Mouse (Mus musculus): ENCODE data around the gene Rbm19. TPM values are rescaled to one million over a fixed set of nuclear protein-coding genes. Genes with fewer than 3 reads are reported as not detected.

Rbm19 gene
- polyA plus RNA-seq, 1 experiment, result 15.3 TPM

DNA sequence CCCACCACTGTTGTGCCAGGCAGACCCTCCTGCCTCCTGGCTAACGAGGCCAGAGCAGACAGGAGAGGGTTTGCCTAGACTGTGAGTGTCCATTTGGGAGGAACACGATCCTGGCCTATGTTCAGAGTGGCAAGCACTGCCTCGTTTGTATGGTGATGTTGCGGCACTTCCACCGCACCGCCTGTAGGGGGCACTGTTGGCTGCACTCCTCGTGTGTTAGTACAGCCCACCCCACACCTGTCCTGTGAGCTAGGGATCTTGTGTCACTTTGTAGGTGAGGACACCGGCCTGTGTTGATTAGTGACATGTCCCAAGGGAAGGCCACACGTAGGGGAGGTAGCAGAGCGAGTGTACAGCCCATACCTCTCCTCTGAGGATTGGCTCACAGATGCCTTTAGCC is 11.4 kb downstream of the Rbm19 start:
- H3K4me1 ChIP-seq (ENCODE audit: control insufficient read depth, insufficient read depth, low read length), result 0 out of 2 replicates have a peak, but pooled peaks cover 4% of the 10 kb centered on the region
- WGBS, result 50% methylated on average over 10 of the region's 10 CpGs
- H3K27ac ChIP-seq (ENCODE audit: insufficient read depth, low read length), result no peak overlapping the region
- H3K4me3 ChIP-seq (replicated peaks; ENCODE audit: insufficient read depth, low read depth, low read length), result no peak overlapping the region
- TF ChIP-seq POLR2A (IDR thresholded peaks at IDR 0.05; ENCODE audit: borderline replicate concordance, insufficient read depth, low read length) (no peak), CTCF (IDR thresholded peaks at IDR 0.05; ENCODE audit: borderline replicate concordance, insufficient read depth, low read depth, low read length) (peak; percentile 82)
- no peaks in the 10 kb centered on the region for H3K27me3 ChIP-seq (ENCODE audit: control insufficient read depth, insufficient read depth, low read length)
- DNase-seq, result peak in 1 of 2 experiments; percentile 30

DNA sequence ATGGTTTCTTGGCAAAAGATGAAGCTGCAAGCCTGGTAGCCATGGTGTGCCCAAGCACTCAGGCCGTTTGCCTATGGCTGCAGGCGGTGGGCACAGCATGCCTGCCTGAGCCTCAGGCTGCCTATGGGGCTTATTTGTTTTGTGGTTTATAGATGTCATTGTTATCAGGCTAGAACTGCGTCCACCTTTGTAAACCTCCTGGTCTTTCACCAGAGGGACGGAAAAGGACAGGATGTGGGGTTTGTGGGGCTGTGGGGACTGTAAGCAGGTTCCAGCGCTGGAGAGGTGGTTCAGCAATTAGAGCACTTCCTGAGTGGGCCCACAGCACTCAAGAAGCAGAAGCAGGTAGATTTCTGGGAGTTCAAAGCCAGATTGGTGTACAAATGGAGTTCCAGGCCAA is 12.2 kb downstream of the Rbm19 start:
- no peak for TF ChIP-seq CTCF (IDR thresholded peaks at IDR 0.05; ENCODE audit: borderline replicate concordance, insufficient read depth, low read depth, low read length)
- TF ChIP-seq POLR2A (IDR thresholded peaks at IDR 0.05; ENCODE audit: borderline replicate concordance, insufficient read depth, low read length), result no peak
- Histone ChIP-seq H3K4me1 (ENCODE audit: control insufficient read depth, insufficient read depth, low read length) (0 out of 2 replicates have a peak, but pooled peaks cover 4% of the 10 kb centered on the region), H3K4me3 (replicated peaks; ENCODE audit: insufficient read depth, low read depth, low read length) (no peak overlapping the region), H3K27me3 (ENCODE audit: control insufficient read depth, insufficient read depth, low read length) (no peaks in the 10 kb centered on the region), H3K27ac (ENCODE audit: insufficient read depth, low read length) (no peak overlapping the region)
- DNase-seq, result no peak
- WGBS, result 62% methylated on average over 5 of the region's 5 CpGs

DNA sequence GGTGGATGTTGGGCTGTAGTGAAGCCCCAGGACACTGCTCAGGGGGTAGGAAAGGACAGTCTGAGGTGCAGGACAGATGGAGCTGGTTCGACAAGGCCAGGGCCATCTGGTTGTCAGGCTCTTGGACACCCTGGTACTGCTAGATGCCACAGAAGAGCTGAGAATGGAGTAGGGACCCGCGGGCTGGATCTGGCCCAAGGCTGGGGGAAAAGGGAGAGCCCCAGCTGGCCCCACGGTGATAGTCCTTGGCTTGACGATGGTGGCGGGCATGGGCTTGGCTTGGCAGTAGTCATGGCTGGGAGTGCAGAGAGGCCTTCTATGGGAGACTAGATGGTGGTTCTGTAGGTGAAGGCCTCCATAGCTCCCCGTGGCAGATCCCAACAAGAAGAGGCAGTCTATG is 12.8 kb downstream of the Rbm19 start:
- Histone ChIP-seq H3K4me1 (ENCODE audit: control insufficient read depth, insufficient read depth, low read length) (0 out of 2 replicates have a peak, but pooled peaks cover 4% of the 10 kb centered on the region), H3K27ac (ENCODE audit: insufficient read depth, low read length) (no peak overlapping the region), H3K27me3 (ENCODE audit: control insufficient read depth, insufficient read depth, low read length) (no peaks in the 10 kb centered on the region), H3K4me3 (replicated peaks; ENCODE audit: insufficient read depth, low read depth, low read length) (no peak overlapping the region)
- WGBS, result 29% methylated on average over 7 of the region's 7 CpGs
- no peak for DNase-seq
- TF ChIP-seq POLR2A (IDR thresholded peaks at IDR 0.05; ENCODE audit: borderline replicate concordance, insufficient read depth, low read length) (no peak), CTCF (IDR thresholded peaks at IDR 0.05; ENCODE audit: borderline replicate concordance, insufficient read depth, low read depth, low read length) (no peak)

DNA sequence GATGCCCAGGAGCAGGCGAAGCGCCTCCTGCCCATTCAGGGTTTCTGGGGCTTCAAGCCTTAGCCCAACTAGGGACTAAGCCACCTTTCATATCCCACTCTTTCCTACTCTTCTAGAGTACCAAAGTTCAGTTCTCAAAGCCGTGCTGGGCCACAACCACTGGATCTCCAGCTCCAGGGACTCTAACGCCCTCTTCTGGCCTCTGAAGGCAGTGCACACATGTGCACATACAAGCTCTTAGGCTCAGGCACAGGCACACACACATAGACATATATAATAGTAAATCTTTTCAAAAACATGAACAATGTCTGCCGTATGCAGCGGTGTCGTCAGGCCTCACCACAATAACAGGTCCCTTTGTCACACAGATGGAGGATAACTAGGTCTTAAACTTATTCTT is 13.5 kb downstream of the Rbm19 start:
- Histone ChIP-seq H3K4me1 (ENCODE audit: control insufficient read depth, insufficient read depth, low read length) (0 out of 2 replicates have a peak, but pooled peaks cover 4% of the 10 kb centered on the region), H3K27me3 (ENCODE audit: control insufficient read depth, insufficient read depth, low read length) (no peaks in the 10 kb centered on the region), H3K4me3 (replicated peaks; ENCODE audit: insufficient read depth, low read depth, low read length) (no peak overlapping the region), H3K27ac (ENCODE audit: insufficient read depth, low read length) (no peak overlapping the region)
- no peak for TF ChIP-seq POLR2A (IDR thresholded peaks at IDR 0.05; ENCODE audit: borderline replicate concordance, insufficient read depth, low read length)
- TF ChIP-seq CTCF (IDR thresholded peaks at IDR 0.05; ENCODE audit: borderline replicate concordance, insufficient read depth, low read depth, low read length), result no peak
- 90% methylated on average over 7 of the region's 7 CpGs for WGBS
- DNase-seq, result no peak

DNA sequence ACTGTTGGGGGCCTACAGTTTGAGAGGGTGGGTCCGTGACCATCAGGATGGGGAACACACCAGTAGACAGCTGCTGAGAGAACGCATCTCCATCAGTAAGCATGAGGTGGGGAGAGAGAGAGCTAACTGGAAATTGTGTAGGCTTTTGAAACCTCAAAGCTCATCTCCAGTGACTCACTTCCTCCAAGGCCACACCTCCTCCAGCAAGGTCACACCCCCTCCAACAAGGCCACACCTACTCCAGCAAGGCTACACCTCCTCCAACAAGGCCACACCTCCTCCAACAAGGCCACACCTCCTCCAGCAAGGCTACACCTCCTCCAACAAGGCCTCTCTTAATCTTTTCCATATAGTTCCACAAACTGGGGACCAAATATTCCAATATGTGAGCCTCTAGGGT is 13.9 kb downstream of the Rbm19 start:
- H3K4me1 ChIP-seq (ENCODE audit: control insufficient read depth, insufficient read depth, low read length), result 0 out of 2 replicates have a peak, but pooled peaks cover 4% of the 10 kb centered on the region
- H3K4me3 ChIP-seq (replicated peaks; ENCODE audit: insufficient read depth, low read depth, low read length), result no peak overlapping the region
- no peak for DNase-seq
- TF ChIP-seq CTCF (IDR thresholded peaks at IDR 0.05; ENCODE audit: borderline replicate concordance, insufficient read depth, low read depth, low read length) (no peak), POLR2A (IDR thresholded peaks at IDR 0.05; ENCODE audit: borderline replicate concordance, insufficient read depth, low read length) (no peak)
- 100% methylated on average over 2 of the region's 2 CpGs for WGBS
- H3K27me3 ChIP-seq (ENCODE audit: control insufficient read depth, insufficient read depth, low read length), result no peaks in the 10 kb centered on the region
- H3K27ac ChIP-seq (ENCODE audit: insufficient read depth, low read length), result no peak overlapping the region

DNA sequence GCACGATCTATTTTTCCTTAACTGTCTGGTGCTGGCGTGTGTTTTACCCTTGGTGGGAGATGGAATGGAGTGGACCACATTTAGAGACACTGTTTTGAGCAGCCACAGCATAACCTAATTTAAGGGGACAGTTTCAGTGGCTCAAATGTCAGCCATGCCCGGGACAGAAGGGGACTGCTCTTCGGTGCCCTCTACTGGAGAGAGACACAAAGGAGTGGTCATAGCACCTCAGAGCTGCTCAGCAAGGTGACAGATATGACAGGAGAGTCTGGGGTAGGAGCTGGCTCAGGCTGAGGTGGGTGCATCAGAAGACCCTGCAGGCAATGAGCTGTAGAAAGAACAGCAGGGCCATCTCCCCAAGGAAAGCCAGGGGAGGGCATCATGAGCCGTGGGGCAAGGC is 15.3 kb downstream of the Rbm19 start:
- DNase-seq, result peak in 1 of 2 experiments; percentile 31
- H3K27ac ChIP-seq (ENCODE audit: insufficient read depth, low read length), result no peak overlapping the region

DNA sequence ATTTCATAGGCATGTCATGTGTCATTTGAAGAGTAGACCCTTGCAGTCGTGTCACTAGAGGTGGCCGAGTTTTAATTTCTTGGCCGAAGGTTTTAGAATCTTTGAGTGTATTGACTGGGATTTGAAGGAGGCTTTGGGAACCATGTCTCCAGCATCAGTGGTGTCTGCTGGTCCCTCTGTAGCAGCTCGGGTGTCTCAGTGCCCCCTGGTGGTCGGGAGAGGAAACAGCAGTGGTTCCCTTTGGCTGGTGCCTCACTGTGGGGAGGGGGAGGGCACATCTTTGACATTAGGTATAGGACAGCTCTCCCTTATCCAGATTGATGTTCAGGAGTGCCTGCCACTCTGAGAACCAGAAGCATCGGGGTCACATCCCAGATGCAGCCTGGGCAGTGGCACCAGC is 17.7 kb downstream of the Rbm19 start:
- H3K4me1 ChIP-seq (ENCODE audit: control insufficient read depth, insufficient read depth, low read length), result 0 out of 2 replicates have a peak, but pooled peaks cover 1% of the 10 kb centered on the region
- no peak overlapping the region for H3K27ac ChIP-seq (ENCODE audit: insufficient read depth, low read length)
- TF ChIP-seq CTCF (IDR thresholded peaks at IDR 0.05; ENCODE audit: borderline replicate concordance, insufficient read depth, low read depth, low read length) (peak; percentile 80), POLR2A (IDR thresholded peaks at IDR 0.05; ENCODE audit: borderline replicate concordance, insufficient read depth, low read length) (no peak)
- DNase-seq, result peak; percentile 39 to 49
- WGBS, result 41% methylated on average over 6 of the region's 6 CpGs
- H3K4me3 ChIP-seq (replicated peaks; ENCODE audit: insufficient read depth, low read depth, low read length), result no peak overlapping the region
- no peaks in the 10 kb centered on the region for H3K27me3 ChIP-seq (ENCODE audit: control insufficient read depth, insufficient read depth, low read length)

More for the DNA sequence above, 15.3 kb downstream of the Rbm19 start:
- H3K4me3 ChIP-seq (replicated peaks; ENCODE audit: insufficient read depth, low read depth, low read length), result no peak overlapping the region
- H3K4me1 ChIP-seq (ENCODE audit: control insufficient read depth, insufficient read depth, low read length), result 0 out of 2 replicates have a peak, but pooled peaks cover 4% of the 10 kb centered on the region
- 67% methylated on average over 5 of the region's 5 CpGs for WGBS
- TF ChIP-seq POLR2A (IDR thresholded peaks at IDR 0.05; ENCODE audit: borderline replicate concordance, insufficient read depth, low read length), result no peak
- TF ChIP-seq CTCF (IDR thresholded peaks at IDR 0.05; ENCODE audit: borderline replicate concordance, insufficient read depth, low read depth, low read length), result peak; percentile 56; the same call in 1 of the 2 replicates
- H3K27me3 ChIP-seq (ENCODE audit: control insufficient read depth, insufficient read depth, low read length), result no peaks in the 10 kb centered on the region

DNA sequence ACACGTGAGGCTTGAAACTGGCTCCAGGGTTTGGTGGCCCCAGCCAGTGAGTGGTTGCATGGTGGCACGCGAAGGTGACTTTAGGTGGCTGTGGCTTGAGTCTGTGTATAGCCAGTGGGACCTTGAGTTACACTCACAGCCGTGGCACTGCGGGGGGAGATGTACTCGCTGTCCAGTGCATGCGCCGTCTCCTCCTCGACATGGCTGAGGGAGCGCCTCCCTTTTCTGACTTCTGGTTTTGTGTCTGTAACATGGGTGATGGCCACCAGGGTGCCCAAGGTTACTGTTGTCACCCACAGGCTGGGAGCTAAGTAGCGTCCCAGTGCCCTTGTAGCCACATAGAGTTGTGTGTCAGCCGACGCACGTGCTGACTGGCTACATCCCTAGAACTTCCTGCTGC is 19.1 kb downstream of the Rbm19 start:
- no peak overlapping the region for H3K4me3 ChIP-seq (replicated peaks; ENCODE audit: insufficient read depth, low read depth, low read length)
- no peaks in the 10 kb centered on the region for H3K27me3 ChIP-seq (ENCODE audit: control insufficient read depth, insufficient read depth, low read length)
- DNase-seq, result no peak
- TF ChIP-seq CTCF (IDR thresholded peaks at IDR 0.05; ENCODE audit: borderline replicate concordance, insufficient read depth, low read depth, low read length) (no peak), POLR2A (IDR thresholded peaks at IDR 0.05; ENCODE audit: borderline replicate concordance, insufficient read depth, low read length) (no peak)
- H3K4me1 ChIP-seq (ENCODE audit: control insufficient read depth, insufficient read depth, low read length), result no peaks in the 10 kb centered on the region
- H3K27ac ChIP-seq (ENCODE audit: insufficient read depth, low read length), result no peak overlapping the region
- WGBS, result 92% methylated on average over 14 of the region's 14 CpGs
